Mouse (Mus musculus): ENCODE measurements at regions not wholly inside any gene's neighbourhood (a gene's known extent, or its start where the extent isn't known, plus 50 kb on each side); places are given as distances from the start of the nearest gene placed in this dataset.

GRCm38 (mm10) chr5:54178966-54179547 lies 180.8 kb downstream of the Stim2 start:
- Histone ChIP-seq H3K36me3 (ENCODE audit: insufficient read depth) (no peaks in the 10 kb centered on the region), H3K9ac (no peak overlapping the region), H3K27ac (ENCODE audit: low read depth) (no peak overlapping the region), H3K27me3 (ENCODE audit: insufficient read depth, low read length) (no peaks in the 10 kb centered on the region), H3K4me2 (no peak overlapping the region), H3K9me3 (ENCODE audit: low read depth, low read length) (no peaks in the 10 kb centered on the region), H3K4me3 (ENCODE audit: low read depth, low read length) (no peak overlapping the region), H3K4me1 (ENCODE audit: insufficient read depth) (peaks cover 9% of the 10 kb centered on the region)
- no peak for TF ChIP-seq CTCF (IDR thresholded peaks at IDR 0.05; ENCODE audit: low read depth)
- DNase-seq (no peak), ATAC-seq (ENCODE audit: insufficient read depth) (peak; percentile 20; the same call in 1 of the 2 replicates)
- WGBS = 39% methylated on average over 13 of the region's 13 CpGs

GRCm38 (mm10) chr5:54180192-54180611 lies 181.9 kb downstream of the Stim2 start:
- DNase-seq (peak; percentile 88), ATAC-seq (ENCODE audit: insufficient read depth) (peak; percentile 78)
- H3K4me3 ChIP-seq (ENCODE audit: low read depth, low read length) = no peak overlapping the region
- H3K4me1 ChIP-seq (ENCODE audit: insufficient read depth) = peaks cover 9% of the 10 kb centered on the region
- WGBS = 36% methylated on average over 2 of the region's 2 CpGs
- no peak overlapping the region for H3K9ac ChIP-seq
- H3K27me3 ChIP-seq (ENCODE audit: insufficient read depth, low read length) = no peaks in the 10 kb centered on the region
- H3K27ac ChIP-seq (ENCODE audit: low read depth) = peak overlapping the region; percentile 12; the same call in 1 of the 2 replicates
- no peaks in the 10 kb centered on the region for H3K36me3 ChIP-seq (ENCODE audit: insufficient read depth)
- TF ChIP-seq CTCF (IDR thresholded peaks at IDR 0.05; ENCODE audit: low read depth) = no peak
- H3K9me3 ChIP-seq (ENCODE audit: low read depth, low read length) = no peaks in the 10 kb centered on the region
- no peak overlapping the region for H3K4me2 ChIP-seq

GRCm38 (mm10) chr5:54180640-54181326 lies 182.5 kb downstream of the Stim2 start:
- H3K9ac ChIP-seq = no peak overlapping the region
- peak overlapping the region; percentile 12 for H3K27ac ChIP-seq (ENCODE audit: low read depth)
- no peaks in the 10 kb centered on the region for H3K27me3 ChIP-seq (ENCODE audit: insufficient read depth, low read length)
- WGBS = 40% methylated on average over 10 of the region's 10 CpGs
- peaks cover 9% of the 10 kb centered on the region for H3K4me1 ChIP-seq (ENCODE audit: insufficient read depth)
- H3K9me3 ChIP-seq (ENCODE audit: low read depth, low read length) = no peaks in the 10 kb centered on the region
- DNase-seq (no peak), ATAC-seq (ENCODE audit: insufficient read depth) (0 out of 2 replicates have a peak, but pooled peaks have one; percentile 22)
- no peak overlapping the region for H3K4me3 ChIP-seq (ENCODE audit: low read depth, low read length)
- TF ChIP-seq CTCF (IDR thresholded peaks at IDR 0.05; ENCODE audit: low read depth) = no peak
- H3K36me3 ChIP-seq (ENCODE audit: insufficient read depth) = no peaks in the 10 kb centered on the region
- H3K4me2 ChIP-seq = no peak overlapping the region

GRCm38 (mm10) chr5:54181327-54181863 lies 183.1 kb downstream of the Stim2 start:
- Histone ChIP-seq H3K9ac (no peak overlapping the region), H3K36me3 (ENCODE audit: insufficient read depth) (no peaks in the 10 kb centered on the region), H3K9me3 (ENCODE audit: low read depth, low read length) (no peaks in the 10 kb centered on the region), H3K4me3 (ENCODE audit: low read depth, low read length) (no peak overlapping the region), H3K4me2 (0 out of 2 replicates have a peak overlapping the region, but pooled peaks have one; percentile 7), H3K27ac (ENCODE audit: low read depth) (no peak overlapping the region), H3K4me1 (ENCODE audit: insufficient read depth) (peaks cover 9% of the 10 kb centered on the region), H3K27me3 (ENCODE audit: insufficient read depth, low read length) (no peaks in the 10 kb centered on the region)
- 26% methylated on average over 13 of the region's 13 CpGs for WGBS
- ATAC-seq (ENCODE audit: insufficient read depth) = no peak
- TF ChIP-seq CTCF (IDR thresholded peaks at IDR 0.05; ENCODE audit: low read depth) = no peak
- DNase-seq = no peak

DNA sequence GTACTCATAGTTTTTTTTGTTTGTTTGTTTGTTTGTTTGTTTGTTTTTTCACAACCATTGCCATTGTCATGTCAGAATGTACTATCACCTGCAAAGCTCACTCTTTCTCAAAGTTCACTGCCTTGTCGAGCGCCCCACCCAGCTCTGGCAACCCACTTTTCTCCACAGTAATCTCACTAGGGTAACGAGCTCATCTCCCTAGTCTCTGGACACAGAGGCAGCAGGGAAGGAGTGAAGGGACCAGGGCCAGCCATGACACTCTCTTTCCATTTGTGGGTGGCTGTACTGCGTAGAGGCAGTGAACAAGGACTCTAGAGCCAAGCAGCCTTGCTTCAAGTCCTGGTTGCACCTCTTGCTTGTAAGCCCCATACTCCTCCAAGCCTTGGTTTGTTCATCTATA lies 184.5 kb downstream of the Stim2 start:
- Histone ChIP-seq H3K27ac (ENCODE audit: low read depth) (no peak overlapping the region), H3K9ac (no peak overlapping the region), H3K36me3 (ENCODE audit: insufficient read depth) (no peaks in the 10 kb centered on the region), H3K4me1 (ENCODE audit: insufficient read depth) (peaks cover 9% of the 10 kb centered on the region), H3K27me3 (ENCODE audit: insufficient read depth, low read length) (no peaks in the 10 kb centered on the region), H3K4me3 (ENCODE audit: low read depth, low read length) (no peak overlapping the region), H3K4me2 (no peak overlapping the region), H3K9me3 (ENCODE audit: low read depth, low read length) (no peaks in the 10 kb centered on the region)
- DNase-seq = no peak
- ATAC-seq (ENCODE audit: insufficient read depth) = no peak
- 92% methylated on average over 4 of the region's 4 CpGs for WGBS
- no peak for TF ChIP-seq CTCF (IDR thresholded peaks at IDR 0.05; ENCODE audit: low read depth)

DNA sequence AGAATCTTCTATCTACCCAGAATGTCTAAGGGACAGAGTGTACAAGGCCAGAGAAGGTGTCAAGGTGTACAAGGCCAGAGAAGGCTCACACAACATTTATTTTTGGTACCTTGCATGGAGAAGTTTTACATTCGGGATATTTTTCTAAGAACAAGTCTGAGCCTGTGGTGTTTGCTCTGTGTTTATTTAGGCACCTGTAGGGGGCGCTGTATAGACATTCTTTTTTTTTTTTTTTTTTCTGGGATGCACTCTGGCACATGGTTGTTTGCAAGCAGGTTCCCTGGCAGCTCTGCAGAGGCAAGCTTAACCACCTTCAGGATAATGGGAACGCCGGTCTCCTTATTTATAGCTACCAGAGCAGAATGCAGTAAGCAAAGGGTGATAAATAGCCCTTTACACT lies 187.4 kb downstream of the Stim2 start:
- 46% methylated on average over 4 of the region's 4 CpGs for WGBS
- peak; percentile 23 for DNase-seq
- Histone ChIP-seq H3K9ac (no peak overlapping the region), H3K4me1 (ENCODE audit: insufficient read depth) (peaks cover 8% of the 10 kb centered on the region), H3K27ac (ENCODE audit: low read depth) (no peak overlapping the region), H3K27me3 (ENCODE audit: insufficient read depth, low read length) (no peaks in the 10 kb centered on the region), H3K9me3 (ENCODE audit: low read depth, low read length) (no peaks in the 10 kb centered on the region), H3K36me3 (ENCODE audit: insufficient read depth) (no peaks in the 10 kb centered on the region), H3K4me2 (no peak overlapping the region), H3K4me3 (ENCODE audit: low read depth, low read length) (no peak overlapping the region)
- TF ChIP-seq CTCF (IDR thresholded peaks at IDR 0.05; ENCODE audit: low read depth) = peak; percentile 41; the same call in 1 of the 2 replicates
- ATAC-seq (ENCODE audit: insufficient read depth) = peak; percentile 19; the same call in 1 of the 2 replicates

GRCm38 (mm10) chr5:54186076-54186676 lies 187.9 kb downstream of the Stim2 start:
- DNase-seq (peak; percentile 71), ATAC-seq (ENCODE audit: insufficient read depth) (peak; percentile 73; the same call in 1 of the 2 replicates)
- no peaks in the 10 kb centered on the region for H3K27me3 ChIP-seq (ENCODE audit: insufficient read depth, low read length)
- no peak overlapping the region for H3K27ac ChIP-seq (ENCODE audit: low read depth)
- no peak overlapping the region for H3K4me3 ChIP-seq (ENCODE audit: low read depth, low read length)
- no peaks in the 10 kb centered on the region for H3K36me3 ChIP-seq (ENCODE audit: insufficient read depth)
- 43% methylated on average over 11 of the region's 11 CpGs for WGBS
- H3K4me1 ChIP-seq (ENCODE audit: insufficient read depth) = peaks cover 3% of the 10 kb centered on the region
- no peaks in the 10 kb centered on the region for H3K9me3 ChIP-seq (ENCODE audit: low read depth, low read length)
- TF ChIP-seq CTCF (IDR thresholded peaks at IDR 0.05; ENCODE audit: low read depth) = no peak
- H3K9ac ChIP-seq = no peak overlapping the region
- no peak overlapping the region for H3K4me2 ChIP-seq

Measured in lung, embryonic 14.5 days (tissue).